ENCODE assay signal across 12 mouse cellular contexts in genomic region chr8:87822690-87823089, GRCm38 (mm10).
DNase-seq lines count a peak whose midpoint lies in the region; ATAC-seq and TF ChIP-seq lines count a peak whose summit lies in the region.
"Had no signal": no experiment of that assay in that cellular context is flagged by ENCODE, and none has a peak within 500 bp of the region (broad histone marks: within the 10 kb centered on the region; RNA-seq: fewer than 3 reads in every experiment).

No protein-coding gene starts in this region.

- peaks cover 25% of the 10 kb centered on the region for H3K4me1 ChIP-seq in heart, embryonic 13.5 days
- peaks cover 49% of the 10 kb centered on the region for H3K4me1 ChIP-seq in forebrain, embryonic 12.5 days
- H3K4me1 ChIP-seq in limb, embryonic 14.5 days (ENCODE audit: control insufficient read depth, insufficient read depth, low read length) = peaks cover 36% of the 10 kb centered on the region

- no peaks in the 10 kb centered on the region for H3K36me3 ChIP-seq in heart, embryonic 13.5 days
- H3K36me3 ChIP-seq in forebrain, embryonic 12.5 days (replicated peaks) = no peaks in the 10 kb centered on the region
- no peaks in the 10 kb centered on the region for H3K36me3 ChIP-seq in limb, embryonic 14.5 days (ENCODE audit: control insufficient read depth, insufficient read depth, low read length)

- no peaks in the 10 kb centered on the region for H3K9me3 ChIP-seq in heart, embryonic 13.5 days
- H3K9me3 ChIP-seq in forebrain, embryonic 12.5 days = no peaks in the 10 kb centered on the region
- H3K9me3 ChIP-seq in limb, embryonic 14.5 days (ENCODE audit: control insufficient read depth, low read length) = no peaks in the 10 kb centered on the region

- no peaks in the 10 kb centered on the region for H3K27me3 ChIP-seq in heart, embryonic 13.5 days (replicated peaks)
- no peaks in the 10 kb centered on the region for H3K27me3 ChIP-seq in forebrain, embryonic 12.5 days
- no peaks in the 10 kb centered on the region for H3K27me3 ChIP-seq in limb, embryonic 14.5 days (ENCODE audit: control insufficient read depth, insufficient read depth, low read length)

- no peak for DNase-seq in heart, adult 11 months
- DNase-seq in brain, embryonic 14.5 days (ENCODE audit: low read depth) = peak; percentile 70
- no peak for DNase-seq in limb, embryonic 14.5 days (ENCODE audit: low spot score)
- no peak for DNase-seq in MN1 (ENCODE audit: low spot score)
- DNase-seq in urinary bladder, postnatal 36 days (ENCODE audit: low spot score in 2 of 2) = no peak
- DNase-seq: B cell, adult 2 months; heart, postnatal 10 days had no signal

- H3K4me3 ChIP-seq in heart, embryonic 13.5 days = no peak overlapping the region
- H3K4me3 ChIP-seq in forebrain, embryonic 12.5 days (replicated peaks) = no peak overlapping the region
- no peak overlapping the region for H3K4me3 ChIP-seq in limb, embryonic 14.5 days (replicated peaks; ENCODE audit: low read length)
- H3K4me3 ChIP-seq: erythroblast, embryonic 14.5 days had no signal

- 0 out of 2 replicates have a peak overlapping the region, but pooled peaks have one; percentile 45 for H3K9ac ChIP-seq in heart, embryonic 13.5 days
- H3K9ac ChIP-seq in forebrain, embryonic 12.5 days = no peak overlapping the region; the same call in 1 of the 2 replicates
- H3K9ac ChIP-seq in limb, embryonic 14.5 days (ENCODE audit: low read depth, low read length, severe bottlenecking) = peak overlapping the region; percentile 25

- TF ChIP-seq POLR2A in brain, embryonic 14.5 days (IDR thresholded peaks at IDR 0.05; ENCODE audit: borderline replicate concordance, extremely low read depth, insufficient read depth, insufficient read length, poor library complexity, severe bottlenecking) = no peak
- no peak for TF ChIP-seq POLR2A in limb, embryonic 14.5 days (IDR thresholded peaks at IDR 0.05; ENCODE audit: borderline replicate concordance, extremely low read depth, insufficient read depth, insufficient read length)

- no peak for ATAC-seq in heart, embryonic 13.5 days (ENCODE audit: extremely low read depth, insufficient number of reproducible peaks, low FRiP score, low TSS enrichment)
- peak; percentile 55; the same call in 1 of the 2 replicates for ATAC-seq in forebrain, embryonic 12.5 days (ENCODE audit: low FRiP score)
- ATAC-seq in limb, embryonic 14.5 days (ENCODE audit: low FRiP score, low read depth) = peak; percentile 39; the same call in 1 of the 2 replicates
- ATAC-seq in megakaryocyte progenitor cell, adult 5-6 weeks (replicated peaks; ENCODE audit: poor library complexity) = no peak

- H3K4me2 ChIP-seq in heart, embryonic 13.5 days = peak overlapping the region; percentile 39
- H3K4me2 ChIP-seq in forebrain, embryonic 12.5 days = peak overlapping the region; percentile 35
- peak overlapping the region; percentile 36 for H3K4me2 ChIP-seq in limb, embryonic 14.5 days (replicated peaks; ENCODE audit: low read depth, low read length, severe bottlenecking)

- H3K27ac ChIP-seq in heart, embryonic 13.5 days (replicated peaks) = peak overlapping the region; percentile 33
- peak overlapping the region; percentile 67 for H3K27ac ChIP-seq in forebrain, embryonic 12.5 days
- H3K27ac ChIP-seq in limb, embryonic 14.5 days (replicated peaks; ENCODE audit: low read depth, low read length) = peak overlapping the region; percentile 75
- H3K27ac ChIP-seq: macrophage had no signal

- WGBS in heart, embryonic 13.5 days = 31% methylated on average over 12 of the region's 12 CpGs
- WGBS in forebrain, embryonic 12.5 days = 7% methylated on average over 12 of the region's 12 CpGs
- WGBS in limb, embryonic 14.5 days = 9% methylated on average over 12 of the region's 12 CpGs

- TF ChIP-seq CTCF in brain, embryonic 14.5 days (IDR thresholded peaks at IDR 0.05; ENCODE audit: borderline replicate concordance, extremely low read depth, insufficient read depth, insufficient read length) = 0 out of 2 replicates have a peak, but pooled peaks have one; percentile 16

Comparison
In these comparisons a context has a peak if more than half of its experiments do, and no peak if none do; other contexts are left out.
1. ATAC-seq: peak in forebrain, embryonic 12.5 days (single experiment) and limb, embryonic 14.5 days (single experiment); none in heart, embryonic 13.5 days (single experiment) and megakaryocyte progenitor cell, adult 5-6 weeks (single experiment).
2. Peak in every context shown above with its lines, with median percentiles within 50 percentile points of each other: H3K27ac ChIP-seq and H3K4me2 ChIP-seq.